ENCODE assay signal across 21 mouse cellular contexts in genomic region chr6:54781881-54782280, GRCm38 (mm10). TPM values are rescaled to one million over a fixed set of nuclear protein-coding genes. Genes with fewer than 3 reads are reported as not detected.
A peak's percentile ranks its signal among the peaks of the same experiment; 100 is the strongest.
DNase-seq lines count a peak whose midpoint lies in the region; ATAC-seq lines count a peak whose summit lies in the region.
"Had no signal": no experiment of that assay in that cellular context is flagged by ENCODE, and none has a peak within 500 bp of the region (broad histone marks: within the 10 kb centered on the region; RNA-seq: fewer than 3 reads in every experiment).

No protein-coding gene starts in this region.

- H3K27me3 ChIP-seq in midbrain, embryonic 10.5 days (ENCODE audit: low read depth, poor library complexity, severe bottlenecking) = no peaks in the 10 kb centered on the region
- H3K27me3 ChIP-seq in midbrain, embryonic 11.5 days (ENCODE audit: control insufficient read depth, insufficient read depth, low read length) = no peaks in the 10 kb centered on the region
- H3K27me3 ChIP-seq in forebrain, embryonic 12.5 days = no peaks in the 10 kb centered on the region
- H3K27me3 ChIP-seq in hindbrain, embryonic 11.5 days (ENCODE audit: control insufficient read depth, insufficient read depth, low read length) = no peaks in the 10 kb centered on the region
- H3K27me3 ChIP-seq in midbrain, embryonic 16.5 days (ENCODE audit: control insufficient read depth, insufficient read depth, low read depth, low read length) = no peaks in the 10 kb centered on the region
- H3K27me3 ChIP-seq in intestine, embryonic 15.5 days (replicated peaks) = no peaks in the 10 kb centered on the region
- H3K27me3 ChIP-seq: embryonic facial prominence, embryonic 15.5 days; liver, embryonic 12.5 days; Patski had no signal

- no peak overlapping the region for H3K9ac ChIP-seq in midbrain, embryonic 11.5 days (ENCODE audit: low read length)
- H3K9ac ChIP-seq in forebrain, embryonic 12.5 days = no peak overlapping the region
- no peak overlapping the region for H3K9ac ChIP-seq in hindbrain, embryonic 11.5 days (ENCODE audit: low read depth, low read length)
- no peak overlapping the region for H3K9ac ChIP-seq in midbrain, embryonic 16.5 days (ENCODE audit: low read depth, low read length)
- no peak overlapping the region for H3K9ac ChIP-seq in intestine, embryonic 15.5 days
- H3K9ac ChIP-seq: embryonic facial prominence, embryonic 15.5 days; liver, embryonic 12.5 days; lung, embryonic 14.5 days had no signal

- no peaks in the 10 kb centered on the region for H3K36me3 ChIP-seq in midbrain, embryonic 10.5 days
- no peaks in the 10 kb centered on the region for H3K36me3 ChIP-seq in midbrain, embryonic 11.5 days (ENCODE audit: control insufficient read depth, insufficient read depth, low read length)
- no peaks in the 10 kb centered on the region for H3K36me3 ChIP-seq in forebrain, embryonic 12.5 days (replicated peaks)
- H3K36me3 ChIP-seq in hindbrain, embryonic 11.5 days (ENCODE audit: control insufficient read depth, insufficient read depth, low read length) = no peaks in the 10 kb centered on the region
- H3K36me3 ChIP-seq in midbrain, embryonic 16.5 days (ENCODE audit: control insufficient read depth, insufficient read depth, low read length) = no peaks in the 10 kb centered on the region
- H3K36me3 ChIP-seq in intestine, embryonic 15.5 days = no peaks in the 10 kb centered on the region
- H3K36me3 ChIP-seq: embryonic facial prominence, embryonic 15.5 days; liver, embryonic 12.5 days had no signal

- ATAC-seq in midbrain, embryonic 11.5 days (ENCODE audit: low FRiP score) = no peak
- ATAC-seq in forebrain, embryonic 12.5 days (ENCODE audit: low FRiP score) = no peak; the same call in 1 of the 2 replicates
- peak; percentile 53 for ATAC-seq in hindbrain, embryonic 11.5 days (ENCODE audit: low FRiP score)
- ATAC-seq in midbrain, embryonic 16.5 days = no peak
- no peak for ATAC-seq in intestine, embryonic 15.5 days
- ATAC-seq: activated CD4-positive, CD25-positive, alpha-beta regulatory T cell, adult 4 months; liver, embryonic 12.5 days; Patski had no signal

- H3K4me1 ChIP-seq in midbrain, embryonic 10.5 days = peaks cover 23% of the 10 kb centered on the region
- H3K4me1 ChIP-seq in midbrain, embryonic 11.5 days (ENCODE audit: control insufficient read depth, insufficient read depth, low read length) = peaks cover 5% of the 10 kb centered on the region; the same call in 1 of the 2 replicates
- peaks cover 20% of the 10 kb centered on the region for H3K4me1 ChIP-seq in forebrain, embryonic 12.5 days
- 0 out of 2 replicates have a peak, but pooled peaks cover 5% of the 10 kb centered on the region for H3K4me1 ChIP-seq in hindbrain, embryonic 11.5 days (replicated peaks; ENCODE audit: control insufficient read depth, insufficient read depth, low read length)
- H3K4me1 ChIP-seq in midbrain, embryonic 16.5 days (ENCODE audit: control insufficient read depth, insufficient read depth, low read length) = peaks cover 16% of the 10 kb centered on the region
- 0 out of 2 replicates have a peak, but pooled peaks cover 3% of the 10 kb centered on the region for H3K4me1 ChIP-seq in intestine, embryonic 15.5 days (replicated peaks)
- H3K4me1 ChIP-seq: embryonic facial prominence, embryonic 15.5 days; liver, embryonic 12.5 days had no signal

- intact Hi-C loops in left cerebral cortex, postnatal 36 days (cut with DNase I) = no loop called here
- intact Hi-C loops in gastrocnemius, postnatal 36 days (cut with DNase I) = no loop called here

- H3K4me2 ChIP-seq in midbrain, embryonic 11.5 days = no peak overlapping the region
- no peak overlapping the region for H3K4me2 ChIP-seq in forebrain, embryonic 12.5 days
- H3K4me2 ChIP-seq in hindbrain, embryonic 11.5 days (replicated peaks; ENCODE audit: low read depth, low read length) = no peak overlapping the region
- no peak overlapping the region for H3K4me2 ChIP-seq in midbrain, embryonic 16.5 days (ENCODE audit: low read length)
- no peak overlapping the region for H3K4me2 ChIP-seq in intestine, embryonic 15.5 days (replicated peaks)
- H3K4me2 ChIP-seq: embryonic facial prominence, embryonic 15.5 days; liver, embryonic 12.5 days; lung, embryonic 14.5 days had no signal

- WGBS in midbrain, embryonic 10.5 days = 68% methylated on average over 6 of the region's 6 CpGs
- WGBS in midbrain, embryonic 11.5 days = 66% methylated on average over 6 of the region's 6 CpGs
- WGBS in forebrain, embryonic 12.5 days = 42% methylated on average over 6 of the region's 6 CpGs
- 42% methylated on average over 6 of the region's 6 CpGs for WGBS in hindbrain, embryonic 11.5 days
- 38% methylated on average over 6 of the region's 6 CpGs for WGBS in midbrain, embryonic 16.5 days
- 69% methylated on average over 6 of the region's 6 CpGs for WGBS in intestine, embryonic 15.5 days

- H3K27ac ChIP-seq in midbrain, embryonic 10.5 days (replicated peaks) = peak overlapping the region; percentile 69
- H3K27ac ChIP-seq in midbrain, embryonic 11.5 days (ENCODE audit: low read depth, low read length) = no peak overlapping the region
- H3K27ac ChIP-seq in forebrain, embryonic 12.5 days = peak overlapping the region; percentile 53
- H3K27ac ChIP-seq in hindbrain, embryonic 11.5 days (ENCODE audit: low read depth, low read length) = no peak overlapping the region; the same call in 1 of the 2 replicates
- 0 out of 2 replicates have a peak overlapping the region, but pooled peaks have one; percentile 0 for H3K27ac ChIP-seq in midbrain, embryonic 16.5 days (ENCODE audit: low read length)
- no peak overlapping the region for H3K27ac ChIP-seq in intestine, embryonic 15.5 days
- H3K27ac ChIP-seq: embryonic facial prominence, embryonic 15.5 days; gastrocnemius, adult 2 months; layer of hippocampus, adult 2 months; left cerebral cortex, adult 2 months; liver, embryonic 12.5 days had no signal

- no peaks in the 10 kb centered on the region for H3K9me3 ChIP-seq in midbrain, embryonic 10.5 days (replicated peaks)
- no peaks in the 10 kb centered on the region for H3K9me3 ChIP-seq in midbrain, embryonic 11.5 days (ENCODE audit: control insufficient read depth, low read length)
- no peaks in the 10 kb centered on the region for H3K9me3 ChIP-seq in forebrain, embryonic 12.5 days
- no peaks in the 10 kb centered on the region for H3K9me3 ChIP-seq in hindbrain, embryonic 11.5 days (ENCODE audit: control insufficient read depth, low read length)
- H3K9me3 ChIP-seq in midbrain, embryonic 16.5 days (replicated peaks; ENCODE audit: control insufficient read depth, low read length, poor library complexity, severe bottlenecking) = no peaks in the 10 kb centered on the region
- no peaks in the 10 kb centered on the region for H3K9me3 ChIP-seq in intestine, embryonic 15.5 days
- H3K9me3 ChIP-seq: embryonic facial prominence, embryonic 15.5 days; liver, embryonic 12.5 days had no signal

- no peak for DNase-seq in midbrain, embryonic 10.5 days (ENCODE audit: low spot score)
- DNase-seq in midbrain, embryonic 11.5 days (ENCODE audit: low spot score, missing footprints) = no peak
- peak; percentile 14 for DNase-seq in hindbrain, embryonic 11.5 days (ENCODE audit: low spot score)
- no peak for DNase-seq in left cerebral cortex, postnatal 36 days (ENCODE audit: low spot score in 2 of 2)
- DNase-seq in gastrocnemius, postnatal 36 days = no peak
- DNase-seq: adrenal gland, postnatal 25 days; cerebellum, adult 9-10 months; gastrocnemius, adult 2 months; heart, postnatal 14 days; lung, embryonic 14.5 days; right cerebral cortex, postnatal 25 days; thymus, postnatal 25 days had no signal

- H3K4me3 ChIP-seq in midbrain, embryonic 10.5 days = no peak overlapping the region
- H3K4me3 ChIP-seq in midbrain, embryonic 11.5 days (ENCODE audit: low read depth, low read length) = no peak overlapping the region
- H3K4me3 ChIP-seq in forebrain, embryonic 12.5 days (replicated peaks) = no peak overlapping the region
- H3K4me3 ChIP-seq in hindbrain, embryonic 11.5 days (ENCODE audit: low read depth, low read length) = no peak overlapping the region
- no peak overlapping the region for H3K4me3 ChIP-seq in midbrain, embryonic 16.5 days (ENCODE audit: low read depth, low read length)
- H3K4me3 ChIP-seq in intestine, embryonic 15.5 days (replicated peaks) = no peak overlapping the region
- H3K4me3 ChIP-seq: embryonic facial prominence, embryonic 15.5 days; gastrocnemius, adult 2 months; layer of hippocampus, adult 2 months; left cerebral cortex, adult 2 months; liver, embryonic 12.5 days had no signal

RNA-seq across cellular contexts. Expression of gene Znrf2, which starts 34.8 kb away (rescaled TPM):
- polyA plus RNA-seq in midbrain, embryonic 10.5 days (2016; fragmentation: Nextera tagmentation; extraction: Ambion mirVana) = 2.2 and 2.4 TPM in 2 replicates
- polyA plus RNA-seq in midbrain, embryonic 11.5 days (2014; fragmentation: Nextera tagmentation; extraction: Ambion mirVana) = 2.9 and 3.5 TPM in 2 replicates
- 5.4 and 5.6 TPM in 2 replicates for polyA plus RNA-seq in forebrain, embryonic 12.5 days (2016; fragmentation: Nextera tagmentation; extraction: Ambion mirVana)
- 3.2 and 3.6 TPM in 2 replicates for polyA plus RNA-seq in hindbrain, embryonic 11.5 days (2014; fragmentation: Nextera tagmentation; extraction: Ambion mirVana)
- polyA plus RNA-seq in midbrain, embryonic 16.5 days (2015; fragmentation: Nextera tagmentation; extraction: Ambion mirVana) = 6.2 and 6.4 TPM in 2 replicates
- 10 to 100 TPM; 14.3 to 15.9 TPM for total RNA-seq in left cerebral cortex, postnatal 36 days (2021)
- 5.8 and 6.5 TPM in 2 replicates for polyA plus RNA-seq in intestine, embryonic 15.5 days (2015; fragmentation: Nextera tagmentation; extraction: Ambion mirVana)
- 10 to 100 TPM; 13.1 to 13.6 TPM for total RNA-seq in gastrocnemius, postnatal 36 days (2021)

Comparison
In these comparisons a context has a peak if more than half of its experiments do, and no peak if none do; other contexts are left out.
1. H3K27ac ChIP-seq: peak in midbrain, embryonic 10.5 days (single experiment), forebrain, embryonic 12.5 days (single experiment) and midbrain, embryonic 16.5 days (single experiment); none in midbrain, embryonic 11.5 days (single experiment), hindbrain, embryonic 11.5 days (single experiment) and intestine, embryonic 15.5 days (single experiment).